Mouse (Mus musculus): ENCODE measurements around the gene Snap23. TPM values are rescaled to one million over a fixed set of nuclear protein-coding genes. Genes with fewer than 3 reads are reported as not detected.
A peak's percentile ranks its signal among the peaks of the same experiment; 100 is the strongest.
"Not testable (repeated sequence)": the region's sequence is repeated elsewhere in the genome, so short reads cannot be mapped to it uniquely, and the experiment has no call there.

Gene Snap23
- polyA plus RNA-seq, 1 experiment from 2014 or later, result 45.6 TPM

DNA sequence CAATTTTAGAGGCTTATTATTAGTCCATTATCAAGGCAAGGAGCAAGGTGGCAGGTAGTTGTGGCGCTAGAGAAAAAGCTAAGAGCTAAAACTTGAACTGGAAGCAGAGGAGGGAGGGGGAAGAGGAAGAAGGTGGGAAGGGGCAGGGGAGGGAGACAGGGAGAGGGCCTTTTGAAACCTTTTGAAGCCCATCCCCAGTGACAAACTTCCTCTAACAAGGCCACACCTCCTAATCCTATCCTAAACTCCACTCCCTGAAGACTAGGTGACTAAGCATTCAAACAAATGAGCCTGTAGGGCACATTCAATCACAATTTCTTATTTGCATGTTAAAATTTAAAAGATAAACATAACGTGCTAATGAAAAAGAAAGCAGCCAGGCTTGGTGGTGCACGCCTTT is 8.7 kb upstream of the Snap23 start:
- H3K9me3 ChIP-seq (ENCODE audit: control insufficient read depth, low read length), result no peaks in the 10 kb centered on the region
- H3K36me3 ChIP-seq (ENCODE audit: control insufficient read depth, insufficient read depth, low read length), result no peaks in the 10 kb centered on the region
- 86% methylated on average over 3 of the region's 3 CpGs for WGBS
- H3K4me2 ChIP-seq, result no peak overlapping the region
- H3K4me3 ChIP-seq (ENCODE audit: low read depth, low read length), result no peak overlapping the region
- H3K27me3 ChIP-seq (ENCODE audit: control insufficient read depth, insufficient read depth, low read length), result no peaks in the 10 kb centered on the region
- no peak overlapping the region for H3K9ac ChIP-seq (ENCODE audit: low read length)
- ATAC-seq (ENCODE audit: low FRiP score) (no peak), DNase-seq (ENCODE audit: low spot score, missing footprints) (no peak)
- H3K4me1 ChIP-seq (ENCODE audit: control insufficient read depth, insufficient read depth, low read length), result peaks cover 6% of the 10 kb centered on the region; the same call in 1 of the 2 replicates
- no peak overlapping the region for H3K27ac ChIP-seq (ENCODE audit: low read depth, low read length)

DNA sequence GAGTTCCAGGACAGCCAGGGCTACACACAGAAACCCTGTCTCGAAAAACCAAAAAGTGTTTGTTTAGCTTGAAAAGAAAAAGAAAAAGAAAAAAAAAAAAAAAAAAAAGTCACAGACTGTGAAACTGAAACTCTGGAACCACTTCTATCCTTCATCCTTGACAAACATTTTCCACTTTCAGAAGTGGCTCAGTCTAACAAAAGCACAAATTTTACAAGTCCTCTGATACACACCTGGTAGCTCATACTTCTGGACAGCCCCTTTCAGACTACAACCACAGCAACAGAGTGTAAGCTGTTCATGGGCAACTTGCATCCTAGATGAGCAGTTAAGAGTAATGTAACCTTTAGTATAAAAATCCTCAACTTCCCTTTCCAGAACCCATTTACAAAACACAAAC is 5.9 kb upstream of the Snap23 start:
- no peak overlapping the region for H3K4me2 ChIP-seq
- no peaks in the 10 kb centered on the region for H3K27me3 ChIP-seq (ENCODE audit: control insufficient read depth, insufficient read depth, low read length)
- H3K4me1 ChIP-seq (ENCODE audit: control insufficient read depth, insufficient read depth, low read length), result peaks cover 6% of the 10 kb centered on the region; the same call in 1 of the 2 replicates
- no peaks in the 10 kb centered on the region for H3K36me3 ChIP-seq (ENCODE audit: control insufficient read depth, insufficient read depth, low read length)
- no peak overlapping the region for H3K9ac ChIP-seq (ENCODE audit: low read length)
- DNase-seq (ENCODE audit: low spot score, missing footprints) (no peak), ATAC-seq (ENCODE audit: low FRiP score) (no peak)
- H3K27ac ChIP-seq (ENCODE audit: low read depth, low read length), result no peak overlapping the region
- no peak overlapping the region for H3K4me3 ChIP-seq (ENCODE audit: low read depth, low read length)
- WGBS, result 90% methylated on average over 1 of the region's 1 CpGs
- no peaks in the 10 kb centered on the region for H3K9me3 ChIP-seq (ENCODE audit: control insufficient read depth, low read length)

- no peak for ATAC-seq (ENCODE audit: low FRiP score)
- 24% methylated on average over 9 of the region's 9 CpGs for WGBS
- Histone ChIP-seq H3K27ac (ENCODE audit: low read depth, low read length) (no peak overlapping the region), H3K4me2 (peak overlapping the region; percentile 80), H3K9me3 (ENCODE audit: control insufficient read depth, low read length) (no peaks in the 10 kb centered on the region), H3K27me3 (ENCODE audit: control insufficient read depth, insufficient read depth, low read length) (no peaks in the 10 kb centered on the region), H3K9ac (ENCODE audit: low read length) (peak overlapping the region; percentile 96), H3K4me3 (ENCODE audit: low read depth, low read length) (peak overlapping the region; percentile 88), H3K36me3 (ENCODE audit: control insufficient read depth, insufficient read depth, low read length) (no peaks in the 10 kb centered on the region), H3K4me1 (ENCODE audit: control insufficient read depth, insufficient read depth, low read length) (peaks cover 6% of the 10 kb centered on the region; the same call in 1 of the 2 replicates)
- no peak for DNase-seq (ENCODE audit: low spot score, missing footprints)
Observed at GRCm38 (mm10) chr2:120562859-120563234, 4.6 kb upstream of the Snap23 start.

DNA sequence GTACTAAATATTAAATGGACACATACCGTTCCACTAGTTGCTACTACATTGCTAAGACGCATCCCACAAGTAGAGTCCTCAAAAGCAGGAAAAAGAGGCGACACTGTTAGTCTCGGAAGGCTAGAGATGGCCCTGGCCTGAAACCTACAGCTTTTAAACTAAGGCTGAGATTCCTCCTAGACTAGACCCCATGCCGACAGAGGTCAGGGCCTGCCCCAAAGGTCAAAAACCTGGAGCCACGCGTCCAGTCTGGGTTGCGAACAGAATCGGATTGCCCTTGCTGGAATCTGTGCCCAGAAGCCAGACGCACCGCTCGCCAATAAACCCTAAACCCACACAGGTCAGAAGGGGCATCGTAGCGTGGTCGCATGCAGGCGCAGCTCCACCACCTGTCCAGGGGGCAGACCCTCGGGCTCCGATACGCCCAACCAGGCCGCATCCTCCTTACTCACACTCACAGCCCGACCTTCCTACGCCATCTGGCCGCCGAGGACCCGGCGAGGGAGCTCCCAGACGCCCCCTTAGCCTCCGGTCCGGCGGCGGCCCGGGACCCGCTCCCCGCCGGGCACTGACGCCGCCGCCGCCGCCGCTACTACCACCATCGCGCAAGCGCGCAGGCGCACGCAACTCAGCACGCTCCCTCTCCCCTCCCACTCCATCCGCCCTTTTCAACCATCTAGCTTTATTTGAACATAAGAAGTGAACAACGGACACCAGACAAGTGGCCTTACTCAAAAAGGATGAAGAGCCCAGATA is 4.1 kb upstream of the Snap23 start, which contains the start of gene Zfp106:
Gene Zfp106 (minus strand): TSS at position 609 of the 756 bp plus-strand sequence.
- ATAC-seq (ENCODE audit: low FRiP score) (peak; percentile 86), DNase-seq (ENCODE audit: low spot score, missing footprints) (peak; percentile 98)
- under 1% methylated on average over 50 of the region's 50 CpGs for WGBS
- Histone ChIP-seq H3K4me2 (peak within 1 kb of the TSS; percentile 80), H3K27me3 (ENCODE audit: control insufficient read depth, insufficient read depth, low read length) (no peaks in the 10 kb centered on the region), H3K9me3 (ENCODE audit: control insufficient read depth, low read length) (no peaks in the 10 kb centered on the region), H3K9ac (ENCODE audit: low read length) (peak within 1 kb of the TSS; percentile 96), H3K4me3 (ENCODE audit: low read depth, low read length) (peak within 1 kb of the TSS; percentile 88), H3K36me3 (ENCODE audit: control insufficient read depth, insufficient read depth, low read length) (no peaks in the 10 kb centered on the region), H3K27ac (ENCODE audit: low read depth, low read length) (peak within 1 kb of the TSS; percentile 72), H3K4me1 (ENCODE audit: control insufficient read depth, insufficient read depth, low read length) (peaks cover 9% of the 10 kb centered on the region; the same call in 1 of the 2 replicates)

DNA sequence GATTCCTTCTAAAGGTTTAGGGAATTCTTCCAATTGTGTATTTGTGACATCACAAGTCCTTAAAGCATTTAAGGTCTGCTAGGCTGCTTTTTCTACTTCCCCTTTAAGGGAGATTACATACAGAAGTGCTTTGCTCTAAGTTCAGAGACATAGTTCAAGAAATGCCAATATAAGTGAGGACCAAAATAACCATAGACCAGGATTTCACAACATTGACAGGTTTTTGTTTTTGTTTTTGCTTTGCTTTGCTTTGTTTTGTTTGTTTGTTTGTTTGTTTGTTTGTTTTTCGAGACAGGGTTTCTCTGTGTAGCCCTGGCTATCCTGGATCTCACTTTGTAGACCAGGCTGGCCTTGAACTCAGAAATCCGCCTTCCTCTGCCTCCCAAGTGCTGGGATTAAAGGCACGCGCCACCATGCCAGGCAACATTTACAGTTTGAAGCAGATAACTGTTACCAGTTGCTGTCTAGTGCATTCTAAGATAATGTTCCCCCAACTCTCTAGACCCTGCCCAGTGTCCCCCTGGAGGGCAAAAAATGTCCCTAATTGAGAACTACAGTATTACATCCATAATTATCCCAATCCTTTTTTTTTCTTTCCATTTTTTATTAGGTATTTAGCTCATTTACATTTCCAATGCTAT is 2.8 kb upstream of the Snap23 start:
- H3K27ac ChIP-seq (ENCODE audit: low read depth, low read length); ATAC-seq (ENCODE audit: low FRiP score); H3K27me3 ChIP-seq (ENCODE audit: control insufficient read depth, insufficient read depth, low read length); H3K36me3 ChIP-seq (ENCODE audit: control insufficient read depth, insufficient read depth, low read length); DNase-seq (ENCODE audit: low spot score, missing footprints); H3K4me3 ChIP-seq (ENCODE audit: low read depth, low read length); H3K4me2 ChIP-seq; H3K9ac ChIP-seq (ENCODE audit: low read length); H3K9me3 ChIP-seq (ENCODE audit: control insufficient read depth, low read length): not testable (repeated sequence)
- H3K4me1 ChIP-seq (ENCODE audit: control insufficient read depth, insufficient read depth, low read length), result peaks cover 11% of the 10 kb centered on the region; the same call in 1 of the 2 replicates
- 84% methylated on average over 4 of the region's 4 CpGs for WGBS

DNA sequence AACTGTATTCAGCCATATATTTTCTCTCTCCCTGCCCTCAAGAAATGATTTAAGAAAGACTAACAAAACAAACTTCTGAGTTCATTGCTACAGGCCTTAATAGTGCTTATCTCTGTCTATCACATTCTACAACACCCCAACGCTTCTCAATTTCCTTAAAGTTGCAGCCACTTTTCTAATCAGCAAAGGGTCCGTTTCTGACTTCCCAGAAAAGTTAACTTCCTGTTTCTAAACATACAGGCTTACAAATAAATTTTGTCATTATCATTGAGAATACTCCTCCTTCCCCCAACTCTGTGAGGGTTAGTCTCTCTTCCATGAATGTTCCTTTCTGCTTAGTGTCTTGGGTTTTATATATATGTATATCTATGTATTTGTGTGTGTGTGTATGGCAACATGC is 2.1 kb upstream of the Snap23 start:
- Histone ChIP-seq H3K36me3 (ENCODE audit: control insufficient read depth, insufficient read depth, low read length) (no peaks in the 10 kb centered on the region), H3K4me3 (ENCODE audit: low read depth, low read length) (no peak overlapping the region), H3K4me1 (ENCODE audit: control insufficient read depth, insufficient read depth, low read length) (peaks cover 11% of the 10 kb centered on the region; the same call in 1 of the 2 replicates), H3K27ac (ENCODE audit: low read depth, low read length) (no peak overlapping the region), H3K4me2 (no peak overlapping the region), H3K9ac (ENCODE audit: low read length) (no peak overlapping the region), H3K9me3 (ENCODE audit: control insufficient read depth, low read length) (no peaks in the 10 kb centered on the region), H3K27me3 (ENCODE audit: control insufficient read depth, insufficient read depth, low read length) (no peaks in the 10 kb centered on the region)
- 86% methylated on average over 2 of the region's 2 CpGs for WGBS
- no peak for ATAC-seq (ENCODE audit: low FRiP score)
- DNase-seq (ENCODE audit: low spot score, missing footprints), result no peak

GRCm38 (mm10) chr2:120567798-120568320 is 388 bp downstream of the Snap23 start:
- Histone ChIP-seq H3K9ac (ENCODE audit: low read length) (peak overlapping the region; percentile 75), H3K4me1 (ENCODE audit: control insufficient read depth, insufficient read depth, low read length) (peaks cover 6% of the 10 kb centered on the region; the same call in 1 of the 2 replicates), H3K9me3 (ENCODE audit: control insufficient read depth, low read length) (no peaks in the 10 kb centered on the region), H3K4me3 (ENCODE audit: low read depth, low read length) (peak overlapping the region; percentile 69), H3K4me2 (peak overlapping the region; percentile 70), H3K27me3 (ENCODE audit: control insufficient read depth, insufficient read depth, low read length) (no peaks in the 10 kb centered on the region), H3K36me3 (ENCODE audit: control insufficient read depth, insufficient read depth, low read length) (no peaks in the 10 kb centered on the region), H3K27ac (ENCODE audit: low read depth, low read length) (0 out of 2 replicates have a peak overlapping the region, but pooled peaks have one; percentile 7)
- DNase-seq (ENCODE audit: low spot score, missing footprints) (no peak), ATAC-seq (ENCODE audit: low FRiP score) (peak; percentile 75)
- under 1% methylated on average over 22 of the region's 22 CpGs for WGBS

DNA sequence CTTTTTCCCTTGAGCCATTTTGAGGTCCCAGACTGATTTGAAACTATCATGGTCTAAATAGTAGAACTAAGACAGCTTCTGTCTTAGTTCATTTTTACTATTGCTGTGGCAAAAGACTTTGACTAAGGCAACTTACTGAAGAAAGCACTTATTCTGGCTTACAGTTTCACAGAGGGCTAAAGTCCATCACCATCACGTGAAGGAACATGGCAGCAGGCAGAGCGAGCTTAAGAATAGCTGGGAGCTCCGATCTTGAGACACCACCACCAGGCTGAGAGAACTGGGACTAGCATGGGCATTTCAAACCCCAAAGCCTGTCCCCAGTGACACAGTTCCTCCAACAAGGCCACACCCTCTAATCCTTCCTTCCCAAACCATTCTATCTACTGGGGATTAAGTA is 3.6 kb downstream of the Snap23 start:
- Histone ChIP-seq H3K4me3 (ENCODE audit: low read depth, low read length) (no peak overlapping the region), H3K9me3 (ENCODE audit: control insufficient read depth, low read length) (no peaks in the 10 kb centered on the region), H3K27me3 (ENCODE audit: control insufficient read depth, insufficient read depth, low read length) (no peaks in the 10 kb centered on the region), H3K36me3 (ENCODE audit: control insufficient read depth, insufficient read depth, low read length) (no peaks in the 10 kb centered on the region), H3K27ac (ENCODE audit: low read depth, low read length) (no peak overlapping the region), H3K4me1 (ENCODE audit: control insufficient read depth, insufficient read depth, low read length) (peaks cover 5% of the 10 kb centered on the region; the same call in 1 of the 2 replicates), H3K9ac (ENCODE audit: low read length) (no peak overlapping the region), H3K4me2 (no peak overlapping the region)
- ATAC-seq (ENCODE audit: low FRiP score) (no peak), DNase-seq (ENCODE audit: low spot score, missing footprints) (no peak)
- 93% methylated on average over 3 of the region's 3 CpGs for WGBS

- not testable (repeated sequence) for H3K27ac ChIP-seq (ENCODE audit: low read depth, low read length); H3K27me3 ChIP-seq (ENCODE audit: control insufficient read depth, insufficient read depth, low read length); H3K9ac ChIP-seq (ENCODE audit: low read length); DNase-seq (ENCODE audit: low spot score, missing footprints); H3K4me1 ChIP-seq (ENCODE audit: control insufficient read depth, insufficient read depth, low read length); H3K36me3 ChIP-seq (ENCODE audit: control insufficient read depth, insufficient read depth, low read length); H3K9me3 ChIP-seq (ENCODE audit: control insufficient read depth, low read length); H3K4me3 ChIP-seq (ENCODE audit: low read depth, low read length); H3K4me2 ChIP-seq; ATAC-seq (ENCODE audit: low FRiP score)
- WGBS, result 96% methylated on average over 3 of the region's 3 CpGs
Observed at GRCm38 (mm10) chr2:120572161-120572560, 4.7 kb downstream of the Snap23 start.

Measured in midbrain, embryonic 11.5 days (tissue).